Mouse (Mus musculus): ENCODE data around the gene Sept10. TPM values are rescaled to one million over a fixed set of nuclear protein-coding genes. Genes with fewer than 3 reads are reported as not detected.

Sept10 gene
- polyA plus RNA-seq, 2 experiments: 40.1 to 48.8 TPM

DNA sequence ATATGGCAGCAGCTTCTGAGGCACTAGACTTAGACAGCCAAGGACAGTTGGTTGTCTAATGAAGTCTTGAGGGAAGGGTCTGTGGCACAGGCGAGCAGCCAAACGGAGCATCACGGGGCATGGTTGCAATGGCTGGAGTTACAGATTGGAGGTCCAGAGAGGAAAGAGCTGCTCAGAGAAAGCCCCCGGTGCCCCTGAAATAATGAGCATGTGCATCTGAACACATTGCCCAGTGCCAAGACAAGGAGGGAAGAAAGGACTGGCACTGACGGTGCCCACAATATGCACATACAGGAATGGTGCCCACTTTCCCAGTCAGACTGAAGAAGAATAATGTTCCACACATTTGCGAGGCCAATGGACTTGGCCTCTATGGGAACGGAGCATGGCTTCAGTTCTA, 129.7 kb downstream of the Sept10 start:
- H3K4me3 ChIP-seq (replicated peaks; ENCODE audit: low read length): no peak overlapping the region
- ATAC-seq (ENCODE audit: low FRiP score, low read depth) (no peak), DNase-seq (ENCODE audit: low spot score) (no peak)
- H3K4me1 ChIP-seq (ENCODE audit: control insufficient read depth, insufficient read depth, low read length): no peaks in the 10 kb centered on the region
- no peaks in the 10 kb centered on the region for H3K9me3 ChIP-seq (ENCODE audit: control insufficient read depth, low read length)
- H3K27me3 ChIP-seq (ENCODE audit: control insufficient read depth, insufficient read depth, low read length): no peaks in the 10 kb centered on the region
- H3K4me2 ChIP-seq (replicated peaks; ENCODE audit: low read depth, low read length, severe bottlenecking): no peak overlapping the region
- no peak overlapping the region for H3K27ac ChIP-seq (replicated peaks; ENCODE audit: low read depth, low read length)
- no peaks in the 10 kb centered on the region for H3K36me3 ChIP-seq (ENCODE audit: control insufficient read depth, insufficient read depth, low read length)
- no peak overlapping the region for H3K9ac ChIP-seq (ENCODE audit: low read depth, low read length, severe bottlenecking)
- WGBS: 89% methylated on average over 7 of the region's 7 CpGs
- no peak for TF ChIP-seq POLR2A (IDR thresholded peaks at IDR 0.05; ENCODE audit: borderline replicate concordance, extremely low read depth, insufficient read depth, insufficient read length)

Other genes starting within 250 kb of the Sept10 start
- gene Sowahc, start 106 bp upstream of the Sept10 start, polyA plus RNA-seq (2012; rRNA removed): 6.1 and 7.3 TPM in 2 replicates
- gene Sowahc, start 106 bp upstream of the Sept10 start, polyA plus RNA-seq (2014; fragmentation: Nextera tagmentation; extraction: Ambion mirVana): 12.4 and 14.5 TPM in 2 replicates
- gene P4ha1, start 101.4 kb upstream of the Sept10 start, polyA plus RNA-seq (2012; rRNA removed): 89.7 and 95.1 TPM in 2 replicates
- 108 and 110 TPM in 2 replicates for gene P4ha1, start 101.4 kb upstream of the Sept10 start, polyA plus RNA-seq (2014; fragmentation: Nextera tagmentation; extraction: Ambion mirVana)
- 5.9 and 8.2 TPM in 2 replicates for gene Gm10273, start 173.8 kb upstream of the Sept10 start, polyA plus RNA-seq (2012; rRNA removed)
- 4.4 and 6.5 TPM in 2 replicates for gene Gm10273, start 173.8 kb upstream of the Sept10 start, polyA plus RNA-seq (2014; fragmentation: Nextera tagmentation; extraction: Ambion mirVana)
- gene Pla2g12b, start 181.8 kb upstream of the Sept10 start, polyA plus RNA-seq (2012; rRNA removed): not detected in 2 replicates
- gene Pla2g12b, start 181.8 kb upstream of the Sept10 start, polyA plus RNA-seq (2014; fragmentation: Nextera tagmentation; extraction: Ambion mirVana): not detected in 2 replicates
- gene Oit3, start 219.9 kb upstream of the Sept10 start, polyA plus RNA-seq (2012; rRNA removed): 1.0 and 1.2 TPM in 2 replicates
- 0.67 and 1.0 TPM in 2 replicates for gene Oit3, start 219.9 kb upstream of the Sept10 start, polyA plus RNA-seq (2014; fragmentation: Nextera tagmentation; extraction: Ambion mirVana)